Mouse (Mus musculus) forebrain, embryonic 14.5 days (tissue): Measurements from ENCODE around the gene Slc25a40. TPM values are rescaled to one million over a fixed set of nuclear protein-coding genes. Genes with fewer than 3 reads are reported as not detected.

Experiments
- ATAC-seq: fragments of 200-750 bp; cut with Nextera tagmentation; 2 replicates; pipeline ENCODE4 v1.8.0; 2017; ENCODE audit warnings: mild to moderate bottlenecking, moderate library complexity
- DNase-seq: peaks from one replicate; pipeline ENCODE4 v3.0.0-alpha.2; 2015; ENCODE audit warnings: low spot score
- H3K27ac ChIP-seq: fragments of 300-500 bp; sonication (generic); 2 replicates; pipeline ENCODE4 v1.5.1; 2014; ENCODE audit warnings: low read depth, mild to moderate bottlenecking, control low read depth, low read length, moderate library complexity
- H3K27me3 ChIP-seq: fragments of 300-500 bp; sonication (generic); replicated peaks from 2 replicates; pipeline ENCODE4 v1.6.1; 2014; ENCODE audit warnings: low read length, control low read depth, mixed read lengths; ENCODE audit not compliant: control insufficient read depth, insufficient read depth
- H3K36me3 ChIP-seq: fragments of 300-500 bp; sonication (generic); 2 replicates; pipeline ENCODE4 v1.6.1; 2014; ENCODE audit warnings: low read length, control low read depth; ENCODE audit not compliant: control insufficient read depth, insufficient read depth
- H3K4me1 ChIP-seq: fragments of 300-500 bp; sonication (generic); 2 replicates; pipeline ENCODE4 v1.6.1; 2014; ENCODE audit warnings: antibody characterized with exemption, low read length, control low read depth; ENCODE audit not compliant: control insufficient read depth, insufficient read depth
- H3K4me2 ChIP-seq: fragments of 300-500 bp; sonication (generic); 2 replicates; pipeline ENCODE4 v1.6.1; 2014; ENCODE audit warnings: mild to moderate bottlenecking, control low read depth, low read length
- H3K4me3 ChIP-seq: fragments of 300-500 bp; sonication (generic); 2 replicates; pipeline ENCODE4 v1.5.1; 2014; ENCODE audit warnings: low read depth, low read length, control low read depth
- H3K9ac ChIP-seq: fragments of 300-500 bp; sonication (generic); 2 replicates; pipeline ENCODE4 v1.6.1; 2014; ENCODE audit warnings: mild to moderate bottlenecking, low read length, control low read depth, moderate library complexity
- H3K9me3 ChIP-seq: fragments of 300-500 bp; sonication (generic); replicated peaks from 2 replicates; pipeline ENCODE4 v1.6.1; 2016; ENCODE audit warnings: low read length, control low read depth, mixed read lengths; ENCODE audit not compliant: control insufficient read depth
- WGBS: fragments of 180-500 bp; shearing (Covaris S2); extraction: QIAGEN DNeasy Blood & Tissue Kit; methylation state at CpG from one replicate; pipeline ENCODE4 v1.1.7; 2014; 5-methylcytosine and 5-hydroxymethylcytosine counted together
- polyA plus RNA-seq: library from polyadenylated mRNA; unstranded; fragments of >200 nt; fragmentation: Nextera tagmentation; extraction: Ambion mirVana; gene quantifications from 2 replicates; pipeline ENCODE4 v1.2.1, GENCODE M21; 2014

Slc25a40 gene
- polyA plus RNA-seq, 1 experiment from 2014 or later, result 6.8 TPM

- Histone ChIP-seq H3K27ac (peak overlapping the region; percentile 57; the same call in 1 of the 2 replicates), H3K4me1 (peaks cover 2% of the 10 kb centered on the region; the same call in 1 of the 2 replicates), H3K4me3 (no peak overlapping the region), H3K36me3 (0 out of 2 replicates have a peak, but pooled peaks cover 2% of the 10 kb centered on the region), H3K9me3 (no peaks in the 10 kb centered on the region), H3K27me3 (no peaks in the 10 kb centered on the region), H3K9ac (no peak overlapping the region), H3K4me2 (no peak overlapping the region)
- peak; percentile 13 for DNase-seq
- ATAC-seq, result peak; percentile 54
- 45% methylated on average over 4 of the region's 4 CpGs for WGBS
Measured at GRCm38 (mm10) chr5:8487989-8488700, 65.5 kb downstream of the Slc25a40 start.

DNA sequence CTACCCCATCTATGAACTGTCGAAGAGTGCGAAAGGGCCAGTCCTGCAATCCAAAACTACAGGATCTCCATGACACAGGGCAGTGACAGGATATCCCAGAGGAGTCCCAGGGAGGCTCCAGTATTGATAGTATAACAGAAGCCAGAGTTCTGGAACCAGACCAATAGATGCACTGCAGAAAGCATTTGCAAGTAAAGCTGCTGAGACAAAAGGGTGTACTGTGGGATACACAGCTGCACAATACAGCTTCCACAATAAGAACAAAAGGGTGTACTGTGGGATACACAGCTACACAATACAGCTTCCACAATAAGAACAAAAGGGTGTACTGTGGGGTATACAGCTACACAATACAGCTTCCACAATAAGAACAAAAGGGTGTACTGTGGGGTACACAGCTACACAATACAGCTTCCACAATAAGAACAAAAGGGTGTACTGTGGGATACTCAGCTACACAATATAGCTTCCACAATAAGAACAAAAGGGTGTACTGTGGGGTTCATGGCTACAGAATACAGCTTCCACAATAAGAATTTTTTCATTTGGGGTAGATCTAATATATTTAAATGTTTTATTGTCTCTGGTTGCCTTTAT, 66.1 kb downstream of the Slc25a40 start:
- Histone ChIP-seq H3K4me1 (peaks cover 2% of the 10 kb centered on the region; the same call in 1 of the 2 replicates), H3K9me3 (no peaks in the 10 kb centered on the region), H3K9ac (no peak overlapping the region), H3K4me3 (no peak overlapping the region), H3K27me3 (no peaks in the 10 kb centered on the region), H3K4me2 (no peak overlapping the region), H3K36me3 (0 out of 2 replicates have a peak, but pooled peaks cover 2% of the 10 kb centered on the region), H3K27ac (peak overlapping the region; percentile 57)
- peak; percentile 61 for ATAC-seq
- DNase-seq, result peak; percentile 60
- WGBS, result 20% methylated on average over 2 of the region's 2 CpGs

DNA sequence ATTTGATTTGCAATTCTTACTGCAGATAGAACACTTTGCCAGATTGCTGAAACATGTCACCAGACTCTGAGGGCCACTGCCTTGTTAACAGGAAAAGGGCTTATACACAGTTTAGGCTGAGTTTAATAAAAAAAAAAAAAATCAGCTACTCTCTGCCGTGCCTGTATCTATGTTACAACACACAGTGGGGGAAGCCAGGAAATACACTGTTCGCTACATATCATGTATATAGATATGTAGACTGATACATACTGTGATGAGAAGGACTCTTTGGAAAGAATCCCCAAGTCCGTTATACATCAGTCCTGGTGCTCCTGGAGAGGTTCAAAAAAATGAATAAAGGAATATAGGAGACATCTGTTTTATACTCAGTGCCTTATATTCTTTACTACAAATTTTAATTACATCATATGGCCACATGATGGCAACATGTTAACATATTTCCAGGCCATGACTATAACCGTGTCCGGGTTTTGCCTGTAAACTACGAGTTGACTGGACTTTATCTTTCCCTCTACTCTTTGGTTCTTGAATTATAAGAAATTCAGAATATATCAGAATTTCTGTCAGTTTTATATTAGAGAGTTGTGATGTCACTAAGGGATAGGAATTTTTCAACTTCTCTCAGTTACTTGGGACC, 66.9 kb downstream of the Slc25a40 start:
- 0 out of 2 replicates have a peak, but pooled peaks cover 2% of the 10 kb centered on the region for H3K36me3 ChIP-seq
- peak; percentile 81 for ATAC-seq
- no peaks in the 10 kb centered on the region for H3K27me3 ChIP-seq
- WGBS, result 24% methylated on average over 6 of the region's 6 CpGs
- H3K9me3 ChIP-seq, result no peaks in the 10 kb centered on the region
- H3K4me1 ChIP-seq, result peaks cover 2% of the 10 kb centered on the region; the same call in 1 of the 2 replicates
- no peak overlapping the region for H3K4me2 ChIP-seq
- no peak overlapping the region for H3K9ac ChIP-seq
- no peak overlapping the region for H3K27ac ChIP-seq
- peak; percentile 73 for DNase-seq
- H3K4me3 ChIP-seq, result no peak overlapping the region

DNA sequence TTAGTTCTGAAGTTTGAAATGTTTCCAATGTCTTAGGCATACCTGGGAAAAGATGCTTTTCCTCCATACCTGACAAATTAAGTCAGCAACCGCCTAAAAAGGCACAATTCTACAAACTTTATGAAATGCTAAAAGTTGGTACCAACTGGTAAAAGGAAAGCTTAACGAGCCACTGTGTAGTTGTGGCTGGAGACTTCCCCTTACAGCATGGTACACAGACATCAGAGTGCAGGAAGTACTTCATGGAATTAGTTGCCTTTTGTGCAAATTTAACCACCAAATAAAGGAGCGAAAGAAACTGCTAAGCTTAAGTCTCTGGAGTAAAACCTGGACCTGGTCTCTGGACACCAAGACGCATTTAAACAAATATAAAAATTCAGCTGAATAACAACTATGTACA, 69.1 kb downstream of the Slc25a40 start:
- H3K4me1 ChIP-seq, result peaks cover 2% of the 10 kb centered on the region; the same call in 1 of the 2 replicates
- no peaks in the 10 kb centered on the region for H3K9me3 ChIP-seq
- ATAC-seq, result no peak
- no peak overlapping the region for H3K4me2 ChIP-seq
- H3K36me3 ChIP-seq, result 0 out of 2 replicates have a peak, but pooled peaks cover 2% of the 10 kb centered on the region
- no peak overlapping the region for H3K9ac ChIP-seq
- no peaks in the 10 kb centered on the region for H3K27me3 ChIP-seq
- DNase-seq, result no peak
- 47% methylated on average over 4 of the region's 4 CpGs for WGBS
- no peak overlapping the region for H3K27ac ChIP-seq
- no peak overlapping the region for H3K4me3 ChIP-seq

Other genes starting within 250 kb of the Slc25a40 start
- gene Adam22, start 54.7 kb upstream of the Slc25a40 start, polyA plus RNA-seq, result 28.7 and 37.2 TPM in 2 replicates
- 27.2 and 31.6 TPM in 2 replicates for gene Dbf4, start 134 bp upstream of the Slc25a40 start, polyA plus RNA-seq
- gene Rundc3b, start 200.1 kb downstream of the Slc25a40 start, polyA plus RNA-seq, result 31.4 and 37.5 TPM in 2 replicates
- gene Abcb1a, start 237.2 kb downstream of the Slc25a40 start, polyA plus RNA-seq, result 1.4 and 1.8 TPM in 2 replicates